Mouse (Mus musculus): ENCODE measurements around the gene Taldo1. TPM values are rescaled to one million over a fixed set of nuclear protein-coding genes. Genes with fewer than 3 reads are reported as not detected.

The Taldo1 gene
- polyA plus RNA-seq, 1 experiment = 235 TPM

GRCm38 (mm10) chr7:141417731-141418681 lies 26.0 kb downstream of the Taldo1 start:
- Histone ChIP-seq H3K27ac (ENCODE audit: control insufficient read depth, insufficient read depth, low read length) (no peak overlapping the region), H3K36me3 (ENCODE audit: control insufficient read depth, insufficient read depth, low read length) (no peaks in the 10 kb centered on the region), H3K4me1 (replicated peaks; ENCODE audit: control insufficient read depth, insufficient read depth, low read length) (peaks cover 8% of the 10 kb centered on the region), H3K27me3 (ENCODE audit: control insufficient read depth, insufficient read depth, low read length) (no peaks in the 10 kb centered on the region), H3K4me3 (ENCODE audit: control insufficient read depth, insufficient read depth, low read length) (no peak overlapping the region)
- TF ChIP-seq POLR2A (IDR thresholded peaks at IDR 0.05; ENCODE audit: control insufficient read depth, extremely low read depth, insufficient read depth, low read length, poor library complexity) (no peak), CTCF (IDR thresholded peaks at IDR 0.05; ENCODE audit: borderline replicate concordance, control insufficient read depth, extremely low read depth, insufficient read depth, low read length, poor library complexity) (no peak)
- no peak for DNase-seq
- 92% methylated on average over 8 of the region's 8 CpGs for WGBS

- H3K27ac ChIP-seq (ENCODE audit: control insufficient read depth, insufficient read depth, low read length) = no peak overlapping the region
- H3K27me3 ChIP-seq (ENCODE audit: control insufficient read depth, insufficient read depth, low read length) = no peaks in the 10 kb centered on the region
- TF ChIP-seq POLR2A (IDR thresholded peaks at IDR 0.05; ENCODE audit: control insufficient read depth, extremely low read depth, insufficient read depth, low read length, poor library complexity) (no peak), CTCF (IDR thresholded peaks at IDR 0.05; ENCODE audit: borderline replicate concordance, control insufficient read depth, extremely low read depth, insufficient read depth, low read length, poor library complexity) (no peak)
- WGBS = 56% methylated on average over 7 of the region's 7 CpGs
- DNase-seq = no peak
- H3K36me3 ChIP-seq (ENCODE audit: control insufficient read depth, insufficient read depth, low read length) = no peaks in the 10 kb centered on the region
- H3K4me3 ChIP-seq (ENCODE audit: control insufficient read depth, insufficient read depth, low read length) = no peak overlapping the region
- H3K4me1 ChIP-seq (replicated peaks; ENCODE audit: control insufficient read depth, insufficient read depth, low read length) = peaks cover 4% of the 10 kb centered on the region
These were observed 27.0 kb downstream of the Taldo1 start for GRCm38 (mm10) chr7:141418970-141419369.

- no peak for DNase-seq
- TF ChIP-seq CTCF (IDR thresholded peaks at IDR 0.05; ENCODE audit: borderline replicate concordance, control insufficient read depth, extremely low read depth, insufficient read depth, low read length, poor library complexity) = no peak
- TF ChIP-seq POLR2A (IDR thresholded peaks at IDR 0.05; ENCODE audit: control insufficient read depth, extremely low read depth, insufficient read depth, low read length, poor library complexity) = no peak
- Histone ChIP-seq H3K4me3 (ENCODE audit: control insufficient read depth, insufficient read depth, low read length) (no peak overlapping the region), H3K36me3 (ENCODE audit: control insufficient read depth, insufficient read depth, low read length) (no peaks in the 10 kb centered on the region), H3K27ac (ENCODE audit: control insufficient read depth, insufficient read depth, low read length) (no peak overlapping the region), H3K4me1 (replicated peaks; ENCODE audit: control insufficient read depth, insufficient read depth, low read length) (no peaks in the 10 kb centered on the region), H3K27me3 (ENCODE audit: control insufficient read depth, insufficient read depth, low read length) (no peaks in the 10 kb centered on the region)
- WGBS = 91% methylated on average over 9 of the region's 9 CpGs
These were observed 28.2 kb downstream of the Taldo1 start for GRCm38 (mm10) chr7:141420030-141420702.

GRCm38 (mm10) chr7:141423811-141424210 lies 31.8 kb downstream of the Taldo1 start:
- H3K4me1 ChIP-seq (replicated peaks; ENCODE audit: control insufficient read depth, insufficient read depth, low read length) = peaks cover 15% of the 10 kb centered on the region
- H3K36me3 ChIP-seq (ENCODE audit: control insufficient read depth, insufficient read depth, low read length) = no peaks in the 10 kb centered on the region
- no peak overlapping the region for H3K4me3 ChIP-seq (ENCODE audit: control insufficient read depth, insufficient read depth, low read length)
- DNase-seq = no peak
- no peak for TF ChIP-seq POLR2A (IDR thresholded peaks at IDR 0.05; ENCODE audit: control insufficient read depth, extremely low read depth, insufficient read depth, low read length, poor library complexity)
- no peak for TF ChIP-seq CTCF (IDR thresholded peaks at IDR 0.05; ENCODE audit: borderline replicate concordance, control insufficient read depth, extremely low read depth, insufficient read depth, low read length, poor library complexity)
- H3K27me3 ChIP-seq (ENCODE audit: control insufficient read depth, insufficient read depth, low read length) = no peaks in the 10 kb centered on the region
- WGBS = 89% methylated on average over 4 of the region's 4 CpGs
- no peak overlapping the region for H3K27ac ChIP-seq (ENCODE audit: control insufficient read depth, insufficient read depth, low read length)

- no peaks in the 10 kb centered on the region for H3K27me3 ChIP-seq (ENCODE audit: control insufficient read depth, insufficient read depth, low read length)
- peaks cover 15% of the 10 kb centered on the region for H3K4me1 ChIP-seq (replicated peaks; ENCODE audit: control insufficient read depth, insufficient read depth, low read length)
- 92% methylated on average over 12 of the region's 12 CpGs for WGBS
- no peak for TF ChIP-seq CTCF (IDR thresholded peaks at IDR 0.05; ENCODE audit: borderline replicate concordance, control insufficient read depth, extremely low read depth, insufficient read depth, low read length, poor library complexity)
- TF ChIP-seq POLR2A (IDR thresholded peaks at IDR 0.05; ENCODE audit: control insufficient read depth, extremely low read depth, insufficient read depth, low read length, poor library complexity) = no peak
- H3K4me3 ChIP-seq (ENCODE audit: control insufficient read depth, insufficient read depth, low read length) = no peak overlapping the region
- no peaks in the 10 kb centered on the region for H3K36me3 ChIP-seq (ENCODE audit: control insufficient read depth, insufficient read depth, low read length)
- DNase-seq = no peak
- H3K27ac ChIP-seq (ENCODE audit: control insufficient read depth, insufficient read depth, low read length) = no peak overlapping the region
These were observed 35.1 kb downstream of the Taldo1 start for GRCm38 (mm10) chr7:141426948-141427730.

GRCm38 (mm10) chr7:141428701-141429100 lies 36.7 kb downstream of the Taldo1 start:
- WGBS = 88% methylated on average over 5 of the region's 5 CpGs
- no peaks in the 10 kb centered on the region for H3K36me3 ChIP-seq (ENCODE audit: control insufficient read depth, insufficient read depth, low read length)
- DNase-seq = no peak
- TF ChIP-seq CTCF (IDR thresholded peaks at IDR 0.05; ENCODE audit: borderline replicate concordance, control insufficient read depth, extremely low read depth, insufficient read depth, low read length, poor library complexity) (no peak), POLR2A (IDR thresholded peaks at IDR 0.05; ENCODE audit: control insufficient read depth, extremely low read depth, insufficient read depth, low read length, poor library complexity) (no peak)
- H3K4me1 ChIP-seq (replicated peaks; ENCODE audit: control insufficient read depth, insufficient read depth, low read length) = peaks cover 15% of the 10 kb centered on the region
- no peaks in the 10 kb centered on the region for H3K27me3 ChIP-seq (ENCODE audit: control insufficient read depth, insufficient read depth, low read length)
- no peak overlapping the region for H3K27ac ChIP-seq (ENCODE audit: control insufficient read depth, insufficient read depth, low read length)
- H3K4me3 ChIP-seq (ENCODE audit: control insufficient read depth, insufficient read depth, low read length) = no peak overlapping the region

Measured in thymus, adult 2 months (tissue).